Mouse (Mus musculus): ENCODE data around the gene Ube2q2.

Ube2q2 gene

DNA sequence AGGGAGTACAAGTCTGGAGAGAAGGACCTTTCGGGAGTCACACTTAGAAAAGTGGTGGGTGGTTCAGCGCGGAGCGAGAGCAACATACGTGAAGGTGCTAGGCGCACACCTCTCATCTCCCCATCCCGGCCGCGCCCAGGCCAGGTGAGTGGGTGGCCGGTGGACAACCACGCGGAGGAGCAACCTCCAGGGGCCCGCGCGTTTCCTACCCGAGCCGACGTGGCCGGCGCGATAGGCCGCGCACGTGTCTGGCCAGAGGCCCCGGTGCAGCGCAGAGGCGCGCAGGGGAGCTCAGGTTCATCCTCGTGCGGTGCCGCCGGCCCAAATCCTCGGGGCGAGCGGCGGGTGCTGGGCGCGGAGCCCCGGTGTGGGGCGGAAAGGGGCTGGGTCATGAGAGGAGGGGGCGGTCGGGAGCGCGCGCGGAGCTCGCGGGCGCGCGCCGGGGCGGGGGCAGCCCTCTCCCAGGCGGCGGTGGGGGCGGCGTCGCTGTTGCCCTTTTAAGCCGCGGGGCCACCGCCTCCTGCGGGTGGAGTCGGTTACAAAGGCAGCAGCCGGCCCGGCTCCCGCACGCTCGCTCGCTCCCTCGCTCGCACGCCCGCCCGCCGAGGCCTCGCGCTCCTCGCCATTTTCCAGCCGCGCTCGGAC is at the start of gene Ube2q2:
Gene Ube2q2, plus strand, starts transcription at position 1 of the 645 bp plus-strand sequence.
- in situ Hi-C loops (cut with MboI, MseI), result no loop called here

DNA sequence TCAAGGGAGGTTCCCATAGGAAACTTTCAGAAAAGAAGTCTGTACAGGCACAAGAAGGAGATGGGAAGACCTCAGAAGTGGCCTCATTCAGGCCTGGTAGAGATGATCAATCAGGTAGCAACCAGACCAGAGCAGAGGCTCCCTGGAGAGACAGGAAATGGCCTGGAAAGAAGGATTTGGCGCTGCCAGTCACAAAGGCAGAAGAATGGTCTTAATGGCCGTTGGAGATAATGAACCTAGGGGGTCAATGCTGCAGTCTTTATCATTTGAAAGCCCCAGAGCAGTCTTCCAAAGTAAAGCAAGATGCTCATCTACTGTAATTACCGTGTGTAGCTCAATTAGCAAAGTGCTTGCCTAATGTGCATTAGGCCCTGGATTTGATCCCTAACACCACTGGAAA is 47.5 kb upstream of the Ube2q2 start:
- in situ Hi-C loops (cut with MboI, MseI), result loop anchor here (5.0 kb wide), 1 partner anchor 69 kb away; no protein-coding TSS in a partner anchor

DNA sequence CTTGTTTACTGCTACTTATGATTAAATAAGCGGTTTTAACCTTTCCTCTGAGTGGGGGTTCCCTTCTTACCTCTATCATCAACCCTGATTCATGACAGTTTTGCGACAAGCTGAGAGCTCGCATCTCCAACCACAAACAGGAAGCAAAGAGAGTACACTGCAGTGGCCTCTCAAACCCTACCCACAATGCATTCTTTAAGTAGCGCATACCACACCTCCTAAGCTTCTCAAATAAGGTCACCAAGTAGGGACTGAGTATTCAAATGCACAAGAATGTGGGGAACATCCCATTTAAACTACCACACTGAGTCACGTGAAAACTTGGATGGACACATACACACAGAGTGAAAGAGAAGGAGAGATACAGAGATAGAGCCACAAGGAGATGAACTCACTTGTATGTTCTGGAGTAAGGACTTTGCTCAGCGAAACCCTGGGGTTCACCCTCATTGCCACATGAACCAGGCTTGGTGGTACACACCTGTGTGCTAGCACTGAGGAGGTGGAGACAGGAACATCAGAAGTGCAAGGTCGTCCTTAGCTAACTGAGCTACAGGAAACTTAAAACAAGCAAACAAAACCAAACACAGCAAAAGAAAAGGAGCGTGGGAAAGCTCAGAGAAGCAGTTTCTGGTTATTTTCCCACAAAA is 46.3 kb upstream of the Ube2q2 start:
- in situ Hi-C loops (cut with MboI, MseI), result loop anchor here (5.0 kb wide), 1 partner anchor 70 kb away; no protein-coding TSS in a partner anchor

DNA sequence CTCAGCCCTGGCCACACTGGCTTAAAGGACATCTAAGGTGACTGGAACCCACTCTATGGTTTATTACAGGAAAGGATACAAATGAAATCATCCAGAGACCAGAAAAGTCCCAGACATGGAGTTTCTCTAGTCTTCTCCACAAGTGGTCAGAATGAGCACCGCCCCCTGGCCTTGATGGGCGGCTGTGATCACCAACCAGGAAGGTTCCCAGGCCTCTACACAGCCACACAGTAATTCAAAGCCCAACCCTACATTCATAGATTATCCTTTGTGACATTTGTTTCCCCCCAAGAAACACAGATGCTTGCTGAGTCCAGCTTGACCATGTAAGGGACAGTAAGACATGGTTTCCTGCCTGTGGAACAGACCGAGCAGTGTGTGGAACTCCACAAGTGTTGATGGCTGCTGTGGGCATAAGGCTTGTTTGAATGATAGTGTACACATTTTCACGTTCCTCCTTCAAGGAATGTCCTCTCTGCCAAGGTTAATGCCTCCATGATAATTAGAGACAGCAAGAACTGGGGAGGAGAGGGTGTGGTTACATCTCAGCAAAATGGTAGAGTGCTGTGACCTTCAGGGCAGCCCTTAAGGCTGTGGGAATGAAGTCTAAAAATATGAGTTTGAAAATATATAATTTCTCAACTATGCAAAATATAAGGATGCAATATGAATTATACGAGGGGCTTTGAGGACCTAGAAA is 45.6 kb upstream of the Ube2q2 start:
- in situ Hi-C loops (cut with MboI, MseI), result loop anchor here (5.0 kb wide), 1 partner anchor 71 kb away; no protein-coding TSS in a partner anchor

DNA sequence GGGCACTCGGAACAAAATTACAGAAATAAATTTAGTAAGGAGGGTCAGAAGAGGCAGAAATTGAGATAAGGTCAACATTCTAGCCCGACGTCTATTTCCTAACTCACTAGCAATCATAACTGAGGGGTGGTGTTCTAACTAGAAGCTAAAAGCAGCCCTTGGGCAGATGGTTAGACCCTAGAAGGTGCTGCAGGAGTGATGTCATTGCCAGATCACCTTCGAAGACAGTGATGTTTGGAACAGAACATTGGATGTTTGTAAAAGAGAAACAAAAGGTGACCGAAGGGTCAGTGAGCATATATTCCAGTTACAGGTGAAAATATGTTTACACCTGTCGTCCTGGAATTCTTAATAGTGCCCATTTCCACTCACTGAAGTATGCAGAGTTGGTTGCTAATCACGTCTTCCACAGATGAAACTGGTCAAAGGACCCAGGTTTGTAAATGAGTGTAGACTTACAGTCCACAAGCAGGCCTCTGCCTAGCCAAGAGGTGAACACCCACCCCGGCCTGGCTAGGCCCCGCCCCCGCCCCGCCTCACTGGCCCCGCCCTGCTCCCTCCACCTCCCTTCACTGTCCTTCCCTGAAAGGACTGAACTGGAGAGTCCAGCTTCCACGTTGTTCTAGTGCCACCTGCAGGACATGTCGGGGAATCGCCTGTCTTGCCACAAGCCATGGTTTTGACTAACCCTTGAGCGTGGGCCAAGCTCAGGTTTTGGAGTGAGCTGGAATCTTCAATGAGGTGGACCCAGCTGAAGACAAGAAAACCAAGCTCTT is 38.4 kb upstream of the Ube2q2 start:
- in situ Hi-C loops (cut with MboI, MseI), result loop anchor here (10.0 kb wide), 1 partner anchor 375 kb away; the partner anchor contains the start of gene Wdr61

DNA sequence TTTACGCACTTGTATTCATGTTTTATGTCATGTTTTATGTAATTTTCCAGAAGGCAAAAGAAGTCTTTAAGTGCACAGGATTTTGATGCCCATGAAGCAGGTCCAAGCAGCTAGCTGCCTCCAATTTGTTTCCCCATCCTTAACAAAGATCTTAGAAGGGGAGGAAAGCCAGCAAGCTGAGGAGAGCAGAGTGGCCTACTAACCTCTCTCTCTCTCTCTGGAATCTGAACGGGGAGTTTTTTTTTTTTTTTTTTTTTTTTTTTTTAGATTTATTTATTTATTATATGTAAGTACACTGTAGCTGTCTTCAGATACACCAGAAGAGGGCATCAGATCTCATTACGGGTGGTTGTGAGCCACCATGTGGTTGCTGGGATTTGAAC is 37.8 kb upstream of the Ube2q2 start:
- in situ Hi-C loops (cut with MboI, MseI), result loop anchor here (10.0 kb wide), 1 partner anchor 376 kb away; the partner anchor contains the start of gene Wdr61

DNA sequence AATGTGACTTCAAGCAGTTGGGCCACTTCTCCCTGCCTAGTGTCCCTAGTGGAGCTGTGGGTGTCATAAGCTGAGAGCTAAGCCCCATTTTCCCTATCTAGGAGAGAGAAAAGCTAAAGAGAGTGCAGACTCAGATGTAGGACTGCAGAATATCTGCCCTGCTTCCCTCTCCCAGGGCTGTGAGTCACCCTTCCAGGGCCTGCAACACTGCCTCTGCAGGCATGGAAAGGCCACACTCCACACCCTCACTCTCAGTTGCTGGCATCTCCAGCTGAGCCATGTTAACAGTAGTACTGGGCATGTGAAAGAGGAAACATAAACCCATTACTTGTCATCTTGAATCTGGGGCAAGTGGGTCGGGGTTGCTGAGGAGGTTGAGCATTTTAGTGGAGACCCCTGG is 33.9 kb upstream of the Ube2q2 start:
- in situ Hi-C loops (cut with MboI, MseI), result loop anchor here (10.0 kb wide), 1 partner anchor 380 kb away; the partner anchor contains the start of gene Wdr61

DNA sequence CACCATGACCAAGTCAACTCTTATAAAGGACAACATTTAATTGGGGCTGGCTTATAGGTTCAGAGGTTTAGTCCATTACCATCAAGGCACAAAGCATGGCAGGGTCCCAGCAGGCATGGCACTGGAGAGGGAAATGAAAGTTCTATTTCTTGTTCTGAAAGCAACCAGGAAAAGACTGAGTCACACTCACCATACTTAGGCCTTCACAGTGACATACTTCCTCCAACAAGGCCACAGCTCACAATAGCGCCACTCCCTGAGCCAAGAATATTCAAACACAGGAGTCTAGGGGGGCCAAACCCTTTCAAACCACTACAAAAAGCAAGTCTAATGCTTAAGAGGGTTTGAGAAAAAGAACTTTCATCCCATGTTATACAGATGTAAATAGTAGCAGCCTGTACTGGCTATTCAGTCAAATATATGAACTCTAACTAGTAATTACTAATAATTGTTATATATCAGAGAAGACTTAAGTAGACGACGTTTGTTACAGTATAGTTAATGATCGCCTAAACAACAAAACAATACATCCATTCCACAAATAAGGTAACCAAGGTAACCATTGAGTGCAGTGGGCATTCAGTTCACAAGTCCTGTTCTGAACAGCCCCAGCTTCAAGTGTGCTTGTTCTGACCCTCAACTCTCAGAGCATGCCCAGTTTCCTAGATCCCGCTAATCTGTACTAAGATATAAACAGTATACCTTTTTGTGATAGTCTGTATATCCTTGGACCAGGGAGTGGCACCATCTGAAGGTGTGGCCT is 31.2 kb upstream of the Ube2q2 start:
- in situ Hi-C loops (cut with MboI, MseI), result loop anchor here (10.0 kb wide), 1 partner anchor 383 kb away; the partner anchor contains the start of gene Wdr61

DNA sequence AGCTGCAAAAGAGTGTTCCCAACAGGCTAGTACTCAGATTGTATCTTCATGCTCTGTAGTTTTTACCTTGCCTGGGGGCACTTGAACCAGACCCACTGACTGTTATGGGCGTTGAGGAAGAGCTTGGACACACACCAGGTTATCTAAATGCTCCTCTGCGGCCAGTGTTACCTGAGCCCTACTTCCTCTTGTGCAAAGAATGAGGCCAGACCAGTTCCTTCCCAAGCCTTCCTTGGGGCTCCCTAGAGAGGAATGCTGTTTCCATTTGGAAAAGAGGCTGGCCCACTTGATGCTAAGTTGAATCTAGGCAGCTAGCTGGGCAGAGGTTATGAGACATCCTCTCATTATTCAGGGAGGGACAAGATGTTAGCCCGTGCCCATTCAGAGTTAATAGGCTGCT is 26.1 kb upstream of the Ube2q2 start:
- in situ Hi-C loops (cut with MboI, MseI), result no loop called here

DNA sequence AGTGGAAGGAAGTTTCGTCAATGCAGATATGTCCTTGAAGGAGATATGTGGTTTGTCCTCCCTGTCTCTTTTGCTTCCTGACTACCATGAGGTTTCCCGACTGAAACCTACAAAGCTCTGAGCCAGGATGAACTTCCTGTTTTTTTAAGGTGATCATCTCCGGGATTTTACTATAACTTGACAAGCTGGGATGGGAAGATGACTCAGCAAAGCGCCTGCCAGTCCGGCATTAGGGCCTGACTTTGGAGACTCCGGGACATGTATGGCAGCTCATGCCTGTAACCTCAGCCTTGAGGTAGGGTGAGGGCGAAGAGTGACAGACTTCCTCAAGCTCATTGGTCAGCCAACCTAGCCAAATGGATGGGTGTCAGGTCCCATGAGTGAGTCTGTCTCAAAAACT is 22.9 kb upstream of the Ube2q2 start:
- in situ Hi-C loops (cut with MboI, MseI), result no loop called here

DNA sequence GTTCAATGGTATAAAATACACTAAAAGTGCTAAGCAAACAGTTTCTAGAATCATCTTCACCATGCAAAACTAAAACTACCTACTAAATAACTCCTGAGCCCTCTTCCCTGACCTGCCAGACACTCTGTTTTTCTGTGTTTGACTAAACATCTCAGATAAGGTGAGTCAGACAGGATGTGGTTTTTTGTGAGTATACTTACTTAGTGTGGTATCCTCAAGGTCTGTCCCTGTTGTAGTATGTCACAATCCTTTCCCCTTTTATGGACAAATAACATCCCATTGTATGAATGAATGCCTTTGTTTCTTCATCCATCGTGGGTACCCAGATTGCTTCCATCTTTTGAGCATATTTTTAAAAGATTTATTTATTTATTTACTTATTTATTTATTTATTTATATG is 22.4 kb upstream of the Ube2q2 start:
- in situ Hi-C loops (cut with MboI, MseI), result no loop called here

DNA sequence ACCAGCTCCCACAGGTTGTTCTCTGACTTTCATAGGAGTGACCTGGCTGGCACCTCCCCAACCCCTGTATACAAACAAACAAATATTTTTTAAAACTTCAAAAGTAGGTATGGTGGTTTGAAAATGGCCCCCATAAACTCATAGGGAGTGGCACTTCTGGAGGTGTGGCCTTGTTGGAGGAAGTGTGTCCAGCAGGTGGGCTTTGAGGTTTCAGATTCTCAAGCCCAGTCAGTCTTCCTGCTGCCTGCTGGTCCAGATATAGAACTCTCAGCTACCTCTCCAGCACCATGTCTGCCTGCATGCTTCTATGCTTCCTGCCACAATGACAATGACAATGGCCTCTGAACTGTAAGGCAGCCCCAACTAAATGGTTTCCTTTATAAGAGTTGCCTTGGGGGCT is 16.8 kb upstream of the Ube2q2 start:
- in situ Hi-C loops (cut with MboI, MseI), result no loop called here

DNA sequence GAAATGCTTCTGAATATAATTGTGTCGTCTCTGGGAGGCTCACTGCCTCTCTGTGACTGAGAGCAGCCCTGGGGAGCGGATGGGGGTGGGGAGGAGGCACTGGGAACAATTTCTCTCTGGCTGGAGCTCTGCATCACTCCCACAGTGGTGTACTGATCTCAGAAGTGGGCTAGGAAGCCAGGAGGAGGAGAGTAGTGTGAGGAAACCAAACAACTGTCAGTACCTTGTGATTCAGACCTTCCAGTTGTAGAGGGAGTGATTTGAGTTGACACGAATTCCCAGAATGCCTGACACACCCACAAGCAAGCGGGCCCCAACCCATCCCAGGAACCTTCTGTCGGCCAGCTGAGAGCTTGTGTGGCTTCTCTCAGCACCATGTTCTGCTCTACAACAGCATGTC is 12.1 kb upstream of the Ube2q2 start:
- in situ Hi-C loops (cut with MboI, MseI), result no loop called here

DNA sequence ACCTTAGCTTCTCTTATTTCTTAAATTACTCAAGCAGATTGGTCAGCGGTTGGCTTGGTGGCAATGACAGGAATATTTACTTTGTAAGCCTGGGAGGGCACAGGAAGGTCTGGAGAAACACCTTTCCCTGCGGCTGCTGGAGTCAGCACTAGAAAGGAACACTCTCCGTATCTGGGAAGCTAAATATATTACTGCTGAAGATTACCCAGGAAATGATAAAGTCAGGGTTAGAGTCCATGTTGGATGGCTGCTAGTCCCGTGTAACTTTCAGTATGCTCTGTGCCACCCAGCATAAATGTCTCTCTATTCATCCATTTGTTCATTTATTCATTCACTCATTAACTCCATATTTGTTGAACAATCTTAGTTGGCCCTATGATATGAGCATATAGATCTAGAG is 11.5 kb upstream of the Ube2q2 start:
- in situ Hi-C loops (cut with MboI, MseI), result no loop called here

DNA sequence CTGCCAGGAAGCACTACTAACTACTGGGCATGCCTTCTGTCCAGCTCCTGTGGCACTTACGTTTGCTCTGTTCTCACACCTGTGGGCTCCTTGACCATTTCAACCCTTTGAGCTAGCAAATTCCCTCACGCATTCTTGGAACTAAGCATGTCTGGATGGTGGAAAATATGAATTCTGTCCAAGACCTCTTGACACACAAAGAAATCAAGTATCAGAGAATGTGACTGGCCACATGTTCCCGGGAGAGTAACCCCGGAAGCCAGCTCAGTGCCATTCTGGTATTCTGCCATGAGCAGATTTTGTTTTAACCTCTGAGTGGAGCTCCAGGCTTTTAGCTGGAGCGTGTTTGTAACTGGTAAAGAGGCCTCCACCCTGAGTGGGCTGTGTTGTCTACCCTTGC is 8.7 kb upstream of the Ube2q2 start:
- in situ Hi-C loops (cut with MboI, MseI), result no loop called here

DNA sequence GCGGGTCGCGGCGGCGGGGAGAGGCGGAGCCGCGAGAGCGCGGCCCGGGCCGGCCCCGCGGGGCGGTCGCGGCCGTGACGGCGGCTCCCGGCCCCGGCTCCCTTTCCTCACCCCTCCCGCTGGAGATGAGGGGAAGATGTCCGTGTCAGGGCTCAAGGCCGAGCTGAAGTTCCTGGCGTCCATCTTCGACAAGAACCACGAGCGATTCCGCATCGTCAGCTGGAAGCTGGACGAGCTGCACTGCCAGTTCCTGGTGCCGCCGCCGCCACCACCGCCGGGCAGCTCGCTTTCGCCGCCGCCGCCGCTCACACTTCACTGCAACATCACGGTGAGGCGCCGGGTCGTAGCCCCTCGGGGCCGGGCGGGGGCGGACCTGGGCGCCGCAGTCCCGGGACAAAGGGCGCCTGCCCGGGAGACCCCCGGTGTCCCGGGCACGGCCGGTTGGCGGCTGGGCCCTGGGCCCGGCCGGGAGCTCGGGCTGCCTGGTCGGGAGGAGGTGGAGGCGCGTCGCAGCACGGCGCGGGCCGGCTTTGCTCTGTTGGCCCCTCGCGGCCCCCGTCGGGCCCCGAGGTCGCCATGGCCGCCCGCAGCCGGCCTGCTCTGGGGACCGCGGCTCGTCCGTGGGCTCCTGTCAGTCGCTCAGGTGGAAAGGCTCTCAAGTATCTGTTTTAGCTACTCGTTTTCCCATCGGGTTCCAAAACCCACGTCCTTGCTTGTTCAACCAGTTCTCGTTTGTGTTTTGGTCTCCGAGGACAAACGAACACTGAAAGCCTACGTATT is 1.0 kb downstream of the Ube2q2 start:
- in situ Hi-C loops (cut with MboI, MseI), result no loop called here

DNA sequence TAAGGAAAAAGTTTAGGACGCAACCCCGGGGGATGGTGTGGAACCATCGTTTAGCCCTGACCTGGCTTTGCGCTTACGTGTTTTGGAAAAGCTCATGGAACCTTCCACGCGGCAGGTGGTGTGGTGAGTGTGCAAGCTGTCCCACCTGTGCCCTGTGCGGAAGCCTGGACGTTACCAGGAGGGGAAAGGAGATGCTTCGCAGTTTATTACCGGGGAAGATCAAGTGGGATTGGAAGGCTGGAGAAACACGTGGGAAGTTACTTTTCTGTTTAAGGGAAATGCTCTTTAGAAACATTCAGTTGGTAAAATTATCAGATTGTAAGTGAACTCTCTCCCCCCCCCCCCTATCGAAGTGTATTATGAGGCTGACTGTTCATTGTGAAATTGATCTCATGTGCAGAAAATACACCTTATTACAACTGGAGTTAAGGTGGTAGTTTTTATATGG is 1.6 kb downstream of the Ube2q2 start:
- in situ Hi-C loops (cut with MboI, MseI), result no loop called here

DNA sequence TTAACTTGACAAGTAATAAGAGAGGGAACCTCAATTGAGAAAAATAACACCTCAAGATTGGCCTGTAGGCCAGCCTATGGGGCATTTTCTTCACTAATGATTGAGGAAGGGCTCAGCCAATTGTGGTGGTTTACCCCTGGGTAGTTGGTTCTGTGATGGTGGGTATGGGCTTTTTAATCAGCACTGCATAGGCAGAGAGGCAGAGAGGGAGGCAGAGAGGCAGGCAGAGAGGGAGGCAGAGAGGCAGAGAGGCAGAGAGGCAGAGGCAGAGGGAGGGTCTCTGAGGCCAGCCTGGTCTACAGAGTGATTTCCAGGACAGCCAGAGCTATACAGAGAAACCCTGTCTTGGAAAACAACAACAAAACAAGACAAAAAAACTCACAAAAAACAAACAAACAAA is 2.4 kb downstream of the Ube2q2 start:
- in situ Hi-C loops (cut with MboI, MseI), result no loop called here

DNA sequence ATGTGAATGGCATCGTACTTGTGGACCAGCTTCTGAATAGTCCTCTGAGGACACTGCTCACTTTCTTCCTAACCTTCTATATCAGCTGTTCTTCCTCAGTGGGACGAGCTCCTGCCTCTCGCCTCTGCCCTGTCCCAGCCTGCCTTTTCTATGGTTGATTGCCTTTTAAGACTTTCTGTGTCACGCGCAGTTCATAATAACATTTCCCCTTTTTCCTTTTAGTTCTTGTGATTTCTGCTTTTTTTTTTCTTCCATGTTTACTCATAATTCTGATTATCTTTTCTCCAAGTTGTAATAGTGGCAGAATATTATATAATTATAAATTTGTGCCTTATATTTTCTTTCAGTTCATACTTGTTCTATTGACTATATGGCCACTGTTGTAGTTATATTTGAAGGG is 4.3 kb downstream of the Ube2q2 start:
- in situ Hi-C loops (cut with MboI, MseI), result no loop called here

All from T-helper 2 cell (primary cell).